Mouse (Mus musculus) adrenal gland, postnatal 10 days (tissue): Measurements from ENCODE around the gene Tff1. TPM values are rescaled to one million over a fixed set of nuclear protein-coding genes. Genes with fewer than 3 reads are reported as not detected.

Experiments
- DNase-seq: peaks from one replicate; pipeline ENCODE4 v3.0.0; 2021; ENCODE audit warnings: mixed read lengths
- total RNA-seq, 2 experiments: library from RNA; stranded (reverse); gene quantifications; 2 replicates each; pipeline ENCODE4 v1.2.3; 2021

Tff1 gene
- total RNA-seq, 2 experiments from 2014 or later = not detected

DNA sequence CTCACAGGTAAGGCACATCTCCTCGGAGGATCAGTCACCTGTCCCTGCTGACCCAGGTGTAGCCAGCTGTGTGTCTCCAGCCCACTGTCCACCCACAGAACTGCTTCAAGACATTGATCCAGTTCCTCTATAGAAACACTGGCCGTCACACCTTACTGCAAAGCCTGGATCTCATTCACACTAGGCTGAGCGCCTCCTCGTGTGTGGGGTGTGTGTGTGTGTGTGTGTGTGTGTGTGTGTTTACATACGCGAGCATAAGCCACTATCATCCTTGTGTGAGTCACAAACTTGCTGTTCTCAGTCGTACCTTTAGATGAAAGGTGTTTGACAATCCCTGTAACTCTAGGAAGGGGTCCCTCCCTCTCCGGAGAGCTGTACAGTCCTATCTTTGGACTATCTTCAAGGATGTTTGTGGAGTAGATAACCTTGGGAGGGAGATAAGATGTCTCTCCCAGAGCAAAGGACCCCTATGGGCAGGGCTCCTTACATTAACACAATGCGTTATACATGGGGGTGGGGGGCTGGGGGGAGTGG, 12.0 kb downstream of the Tff1 start:
- DNase-seq = no peak

DNA sequence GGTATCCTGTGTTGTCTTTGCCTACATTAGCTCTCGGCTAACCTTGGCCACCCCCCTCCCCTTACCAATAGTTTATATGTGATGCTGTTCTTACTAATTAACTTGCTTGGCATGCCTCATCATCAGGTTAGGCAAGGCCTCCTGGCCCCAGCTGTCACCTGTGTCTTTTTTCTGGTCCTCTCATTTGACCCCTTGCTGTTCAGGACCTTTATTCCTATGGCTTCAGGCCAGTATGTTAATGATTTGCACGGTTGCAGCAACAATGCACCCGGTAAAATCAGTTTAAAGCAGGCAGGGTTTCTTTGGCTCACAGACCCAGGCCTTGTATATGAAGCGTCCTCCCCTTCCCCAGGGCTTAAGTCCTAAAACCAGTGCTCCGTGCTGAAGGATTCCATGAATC, 12.6 kb downstream of the Tff1 start:
- no peak for DNase-seq

DNA sequence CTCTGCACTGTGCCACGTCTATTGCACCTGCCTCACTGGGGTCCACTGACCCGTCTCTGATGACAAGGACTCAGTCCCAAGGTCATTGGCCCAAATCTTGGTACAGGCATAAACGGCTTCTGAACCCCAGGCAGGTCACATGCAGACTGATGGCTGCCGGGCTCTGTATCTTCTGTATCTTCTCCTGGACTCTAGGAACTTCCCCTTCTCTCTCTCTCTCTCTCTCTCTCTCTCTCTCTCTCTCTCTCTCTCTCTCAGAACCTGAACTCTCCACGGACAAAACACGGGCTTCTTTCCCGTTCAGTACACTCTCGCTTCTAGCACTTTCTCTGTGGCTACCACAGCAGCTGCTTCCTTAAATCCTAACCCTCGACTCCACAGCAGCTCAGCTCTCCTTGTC, 19.1 kb downstream of the Tff1 start:
- DNase-seq = no peak

DNA sequence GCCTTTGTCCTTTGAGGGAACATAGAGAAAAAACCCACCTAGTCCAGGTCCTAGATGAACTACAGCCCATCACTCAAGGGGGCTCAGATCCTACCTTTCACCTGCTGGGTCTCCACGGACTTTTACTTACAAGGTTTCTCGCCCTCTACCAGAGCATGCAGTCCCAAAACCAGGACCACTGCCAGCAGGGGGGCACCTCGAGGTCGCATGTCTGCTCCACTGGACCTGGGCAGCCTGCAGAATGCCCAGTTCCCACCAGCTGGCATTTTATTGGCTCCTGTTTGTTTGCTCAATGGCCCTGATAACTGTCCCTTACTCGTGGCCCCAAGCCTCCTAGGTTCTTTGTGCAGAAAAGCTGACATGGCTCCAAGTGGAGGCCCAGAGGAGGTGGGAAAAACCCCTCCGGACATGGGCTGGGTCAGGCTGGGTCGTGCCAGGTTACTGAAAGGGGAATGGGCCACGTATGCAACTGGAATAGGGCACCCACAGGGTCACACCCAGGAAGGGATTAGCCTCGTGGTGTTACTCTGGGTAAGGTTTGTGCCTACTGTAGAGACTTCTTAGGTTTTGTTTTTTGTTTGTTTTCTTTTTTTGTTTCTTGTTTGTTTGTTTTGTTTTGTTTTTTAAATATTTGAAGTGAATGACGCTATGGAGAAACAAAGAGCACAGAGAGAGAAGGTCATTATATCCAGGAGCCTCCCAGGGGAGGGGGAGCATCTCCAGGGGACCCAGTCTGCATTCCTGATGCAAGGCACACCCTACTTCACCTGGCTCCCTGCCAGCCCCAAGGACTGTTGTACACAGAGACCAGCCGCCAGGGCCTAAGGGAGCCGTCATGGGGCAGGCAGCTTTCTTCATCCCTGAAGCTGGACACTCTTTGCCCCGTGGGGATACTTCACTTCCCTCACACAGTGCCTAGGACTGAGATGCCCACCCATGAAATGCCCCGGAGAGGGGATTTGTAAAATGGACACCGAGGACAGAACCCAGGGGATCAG, 20.7 kb downstream of the Tff1 start, which contains the start of gene Tff2:
TSS of gene Tff2 (minus strand) at position 243 of the 998 bp plus-strand sequence.
- DNase-seq = peak; percentile 32

DNA sequence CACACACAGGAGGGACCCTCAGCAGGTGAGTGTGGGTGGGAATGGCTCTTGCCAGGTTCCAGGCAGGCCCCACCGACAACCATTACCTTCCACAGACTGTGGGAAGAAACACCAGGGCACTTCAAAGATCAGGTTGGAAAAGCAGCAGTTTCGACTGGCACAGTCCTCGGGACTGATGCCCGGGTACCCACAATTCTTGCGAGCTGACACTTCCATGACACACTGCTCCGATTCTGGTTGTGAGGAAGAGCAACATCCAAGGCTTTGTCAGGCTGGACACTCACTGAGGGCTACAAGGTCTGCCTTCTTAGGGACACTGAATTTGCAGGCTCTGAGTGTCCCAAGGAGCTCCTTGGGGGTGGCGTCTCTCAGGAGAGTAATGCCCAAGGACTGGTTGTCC, 23.0 kb downstream of the Tff1 start:
- DNase-seq = peak; percentile 38

DNA sequence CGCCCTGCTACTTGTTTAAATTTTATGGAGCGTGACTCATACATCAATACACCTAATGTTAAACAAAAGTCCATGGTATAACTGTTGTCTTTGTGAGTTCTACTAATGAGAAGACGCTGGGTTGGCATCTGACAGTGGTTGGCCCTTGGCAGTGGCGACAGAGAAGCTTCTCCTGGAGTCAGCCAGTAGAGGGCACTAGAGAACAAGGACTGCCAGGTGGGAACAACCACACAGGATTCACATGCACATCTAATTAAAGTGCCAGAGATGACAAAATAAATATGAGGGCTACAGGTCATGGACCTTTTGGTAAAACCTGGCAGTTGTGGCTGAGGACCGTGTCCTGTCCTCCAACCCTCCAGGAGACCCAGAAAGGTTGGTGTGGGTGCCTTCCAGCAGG, 26.7 kb downstream of the Tff1 start:
- DNase-seq = peak; percentile 77

DNA sequence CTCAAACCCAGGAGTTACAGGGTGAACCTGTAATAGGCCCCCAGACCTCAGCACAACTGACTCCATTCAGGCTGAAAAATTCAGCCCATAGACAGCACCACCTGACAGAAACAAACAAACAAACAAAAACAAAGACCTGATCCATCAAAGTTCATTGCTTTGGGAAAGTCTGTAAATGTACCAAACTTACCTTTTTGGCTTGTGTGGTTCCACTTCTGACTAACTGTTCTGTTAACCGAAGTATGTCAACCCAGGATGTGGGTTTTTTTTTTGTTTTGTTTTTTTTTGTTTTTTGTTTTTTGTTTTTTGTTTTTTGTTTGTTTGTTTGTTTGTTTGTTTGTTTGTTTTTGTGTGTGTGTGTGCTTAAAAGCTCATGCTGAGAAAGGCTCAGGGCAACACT, 28.3 kb downstream of the Tff1 start:
- no peak for DNase-seq

DNA sequence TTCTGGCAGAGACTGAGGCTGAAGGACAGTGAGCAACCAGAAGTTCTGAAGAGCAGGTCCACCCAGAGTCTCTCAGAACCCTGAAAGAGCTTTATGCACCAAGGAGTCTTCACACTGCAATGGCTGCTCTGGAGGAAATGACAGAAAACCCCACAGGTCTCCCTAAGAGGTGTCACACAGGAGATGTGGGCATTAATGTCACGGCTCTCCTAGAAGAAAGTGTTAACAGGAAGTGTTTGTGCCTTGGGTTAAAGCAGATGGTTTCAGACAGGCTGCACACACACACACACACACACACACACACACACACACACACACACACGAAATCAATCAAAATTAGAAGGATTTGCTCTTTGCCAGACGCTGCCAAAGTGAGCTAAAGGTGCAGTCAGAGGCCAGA, 28.8 kb downstream of the Tff1 start:
- no peak for DNase-seq

DNA sequence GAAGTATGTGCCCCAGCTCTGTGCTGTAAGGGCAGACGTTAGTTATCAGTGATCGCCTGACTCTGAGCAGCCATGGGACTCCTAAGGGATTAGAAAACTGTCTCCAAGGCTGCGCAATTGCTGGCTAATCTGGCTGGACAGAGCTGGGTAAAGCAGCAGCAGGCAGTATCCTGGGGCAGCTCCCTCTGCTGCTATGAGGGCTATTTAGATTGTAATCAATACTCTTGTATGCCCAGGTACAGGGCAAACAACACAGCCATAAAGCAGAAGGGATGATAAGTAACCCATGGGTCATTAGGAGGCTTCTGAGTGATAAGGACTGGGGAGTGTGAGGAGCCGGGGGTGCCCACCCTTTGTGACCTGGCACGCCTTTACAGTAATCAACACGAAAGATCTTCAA, 30.2 kb downstream of the Tff1 start:
- DNase-seq = no peak

DNA sequence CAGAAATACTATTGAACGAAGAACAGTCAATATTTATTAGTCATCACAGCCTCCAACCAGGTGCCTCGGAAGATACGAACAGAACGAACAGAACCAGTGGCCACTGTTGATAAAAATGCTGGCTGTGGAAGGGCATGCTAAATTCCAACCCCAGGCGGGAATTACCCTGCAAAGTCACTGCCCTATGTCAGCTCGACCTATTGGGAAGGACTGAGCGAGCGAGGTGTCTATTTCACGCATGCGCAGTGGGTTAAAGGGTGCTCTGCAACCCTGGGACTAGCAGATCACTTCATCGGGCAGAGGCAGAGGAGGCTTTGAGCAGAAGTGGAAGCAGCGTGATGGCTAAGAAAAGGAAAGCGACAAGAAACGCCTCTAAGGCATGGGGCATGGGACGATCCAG, 31.3 kb downstream of the Tff1 start:
- DNase-seq = no peak

DNA sequence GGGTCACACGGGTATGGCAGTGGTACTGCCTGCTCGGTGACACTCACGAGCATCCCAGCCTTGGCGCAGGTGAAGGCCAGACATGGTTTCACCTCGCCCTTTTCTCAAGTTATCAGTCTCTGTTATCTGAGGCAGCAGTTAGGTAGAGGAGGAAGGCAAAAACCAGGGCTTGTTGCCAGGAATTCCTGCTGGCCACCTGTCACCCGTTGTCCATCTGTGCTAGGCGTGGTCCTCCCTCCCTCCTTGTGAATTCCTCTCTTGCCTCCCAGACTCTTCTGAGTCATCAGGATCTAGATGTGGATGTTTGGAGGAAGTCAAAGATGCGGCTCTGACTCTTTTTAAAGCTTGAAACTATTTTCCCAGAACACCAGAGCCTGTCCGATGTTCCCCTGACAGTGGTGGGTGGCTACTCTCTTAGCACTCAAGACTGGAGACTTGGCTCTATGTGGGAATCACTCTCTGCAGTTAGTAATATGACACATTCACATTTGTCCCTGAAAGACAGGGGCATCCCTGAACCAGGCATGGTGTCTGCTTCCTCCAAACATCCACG, 33.7 kb downstream of the Tff1 start:
- DNase-seq = no peak

DNA sequence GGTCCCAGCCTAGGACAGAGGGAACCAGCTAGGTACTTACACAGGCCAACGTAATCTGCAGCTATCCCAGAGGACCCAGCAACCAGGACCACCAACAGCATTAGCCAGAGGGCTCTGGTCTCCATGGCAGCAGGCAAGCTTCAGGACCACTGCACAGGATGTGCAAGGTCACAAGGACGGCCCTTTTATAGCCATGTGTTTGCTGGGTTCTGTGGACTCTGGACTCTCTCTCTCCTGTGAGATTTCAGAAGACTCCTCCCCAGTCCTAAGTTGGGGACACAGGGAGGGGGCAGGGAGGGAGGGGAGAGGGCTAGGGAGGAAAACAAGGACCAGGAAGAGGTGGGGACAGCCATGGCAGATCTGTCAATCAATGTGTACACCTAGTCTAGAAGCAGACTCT, 35.6 kb downstream of the Tff1 start, which contains the start of gene Tff3:
TSS of gene Tff3 (minus strand) at position 195 of the 400 bp plus-strand sequence.
- no peak for DNase-seq

DNA sequence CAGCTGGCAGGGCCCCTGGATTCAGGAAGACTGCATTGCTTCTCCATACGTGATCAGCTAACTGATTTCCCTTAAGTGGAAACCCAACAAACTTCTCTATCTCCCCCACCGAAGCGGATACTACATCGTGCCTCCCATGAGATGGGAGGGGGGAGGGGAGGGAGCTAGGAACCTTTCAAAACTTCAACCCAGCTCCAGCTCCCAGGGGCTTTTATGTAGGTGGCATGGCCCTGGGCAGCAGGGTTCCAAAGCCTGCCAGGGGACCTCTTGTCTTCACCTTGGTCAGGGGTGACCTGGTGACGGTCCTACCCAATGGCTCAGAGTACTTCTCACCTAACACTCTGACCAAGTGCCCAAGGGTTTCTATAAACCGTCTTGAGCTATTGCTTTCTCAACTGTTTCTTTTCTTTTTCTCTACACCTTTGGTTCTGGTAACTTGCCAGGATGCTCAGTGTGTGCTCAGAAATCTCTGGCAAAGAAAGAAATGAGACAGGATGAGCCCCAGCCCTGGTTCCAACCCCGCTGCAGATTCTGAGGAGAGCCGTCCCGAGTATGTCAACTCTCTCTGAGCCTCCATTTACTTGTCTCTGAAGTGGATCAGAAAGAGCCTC, 36.3 kb downstream of the Tff1 start:
- no peak for DNase-seq

DNA sequence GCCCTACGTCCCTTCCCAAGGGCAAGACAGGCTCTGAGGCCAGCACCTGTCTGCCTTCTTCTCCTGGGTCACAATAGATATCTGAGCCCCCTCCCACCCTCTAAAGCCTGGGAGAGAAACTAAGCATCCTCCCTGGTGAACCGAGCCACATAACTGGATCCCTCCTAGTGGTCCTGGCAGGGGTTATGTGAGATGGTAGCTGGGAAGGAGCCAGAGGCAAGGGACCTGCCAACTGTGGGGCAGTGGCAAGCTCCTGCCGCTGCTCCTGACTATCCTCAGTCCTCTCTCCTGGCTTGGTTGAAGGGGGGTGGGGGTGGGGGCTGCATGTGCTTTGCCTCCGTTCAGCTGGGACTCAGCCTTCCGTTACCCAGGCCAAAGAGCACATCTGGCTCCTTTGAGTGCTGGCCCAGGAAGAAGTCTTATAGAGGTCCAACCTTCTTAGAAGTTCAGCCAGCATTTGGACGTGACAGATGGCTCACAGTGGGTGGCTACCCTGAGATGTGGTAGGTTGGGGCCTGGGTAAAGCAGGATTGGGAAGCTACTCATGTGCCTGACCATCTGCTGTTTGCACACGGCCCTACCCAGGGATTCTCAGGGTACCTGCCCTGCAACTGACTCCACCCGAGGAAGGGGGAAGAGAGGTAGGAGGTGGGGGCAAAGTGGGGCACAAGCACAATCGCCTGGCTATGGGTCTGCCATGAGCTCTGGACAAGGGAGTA, 39.4 kb downstream of the Tff1 start:
- DNase-seq = no peak

DNA sequence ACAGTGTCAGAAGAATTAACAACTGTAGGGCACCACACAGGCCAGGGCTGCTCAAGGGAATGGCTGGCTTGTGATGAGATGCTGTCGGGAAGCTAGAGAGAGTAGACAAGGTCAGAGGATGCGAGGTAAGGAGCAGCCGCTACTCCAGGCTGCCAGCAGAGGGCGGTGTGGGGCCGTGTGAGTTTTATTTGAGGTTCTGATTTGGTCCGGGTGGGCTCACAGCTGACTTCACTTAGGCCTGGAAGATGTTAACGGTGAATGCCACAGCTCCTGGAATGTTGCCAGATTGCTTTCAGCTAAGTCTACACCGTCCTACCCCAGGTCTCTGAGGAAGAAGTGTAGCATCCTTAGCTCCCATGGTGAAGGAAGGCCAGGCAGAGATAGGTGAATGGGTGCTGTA, 43.1 kb downstream of the Tff1 start:
- peak; percentile 58 for DNase-seq

DNA sequence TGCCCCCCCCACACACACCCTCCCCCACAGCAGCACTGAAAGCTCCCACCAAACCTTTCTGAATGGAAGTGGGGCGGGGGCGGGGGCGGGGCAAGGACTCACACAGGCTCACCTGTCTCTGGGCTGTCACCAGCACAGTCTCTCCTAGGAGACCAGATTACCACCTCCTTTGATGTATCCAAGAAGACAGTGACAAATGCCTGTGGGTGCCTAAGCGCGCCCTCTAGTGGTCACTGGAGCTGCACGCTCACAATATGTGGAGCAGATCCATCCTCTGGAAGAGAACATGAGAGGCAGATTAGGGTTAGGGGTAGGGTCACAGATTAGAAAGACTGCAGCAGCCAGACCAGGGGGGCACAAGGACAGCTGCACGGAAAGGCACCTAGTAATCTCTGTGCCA, 45.6 kb downstream of the Tff1 start:
- peak; percentile 87 for DNase-seq

DNA sequence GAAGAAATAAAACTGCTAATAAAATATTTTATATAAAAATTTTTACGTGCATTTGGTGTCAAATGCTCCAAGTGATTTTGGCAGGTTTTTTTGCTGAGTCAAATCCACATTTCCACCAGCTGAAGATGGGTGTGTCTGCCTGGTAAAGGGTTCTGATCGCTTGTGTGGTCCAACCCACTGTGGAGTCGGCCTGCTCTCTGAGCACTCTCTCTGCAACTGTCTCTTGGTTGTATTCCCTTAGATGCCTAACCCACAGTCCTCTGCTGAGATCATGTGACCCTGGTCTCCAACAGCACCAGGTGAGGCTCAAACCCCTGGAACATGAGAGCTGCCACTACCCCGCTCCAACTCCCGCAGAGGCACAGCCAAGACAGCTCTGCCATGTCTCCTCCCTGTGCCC, 47.1 kb downstream of the Tff1 start:
- no peak for DNase-seq

DNA sequence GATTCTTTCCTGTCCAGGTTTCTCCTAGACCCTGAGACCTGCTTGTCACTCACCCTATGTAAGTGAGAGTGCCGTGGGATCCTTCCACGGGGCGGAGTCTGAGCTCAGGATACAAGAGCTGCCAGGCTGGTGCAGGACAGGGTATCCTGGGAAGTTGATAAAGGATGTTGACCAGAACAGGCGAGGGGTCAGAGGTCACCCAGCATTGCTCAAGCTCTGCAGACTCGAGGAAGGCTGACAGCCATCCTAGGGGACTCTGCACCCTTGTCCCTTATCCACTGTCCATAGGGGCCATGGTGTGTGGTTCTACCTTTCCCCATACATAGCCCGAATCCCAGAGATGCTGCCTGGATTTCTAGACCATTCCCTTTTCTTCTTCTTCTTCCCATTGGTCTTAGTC, 49.0 kb downstream of the Tff1 start:
- no peak for DNase-seq

DNA sequence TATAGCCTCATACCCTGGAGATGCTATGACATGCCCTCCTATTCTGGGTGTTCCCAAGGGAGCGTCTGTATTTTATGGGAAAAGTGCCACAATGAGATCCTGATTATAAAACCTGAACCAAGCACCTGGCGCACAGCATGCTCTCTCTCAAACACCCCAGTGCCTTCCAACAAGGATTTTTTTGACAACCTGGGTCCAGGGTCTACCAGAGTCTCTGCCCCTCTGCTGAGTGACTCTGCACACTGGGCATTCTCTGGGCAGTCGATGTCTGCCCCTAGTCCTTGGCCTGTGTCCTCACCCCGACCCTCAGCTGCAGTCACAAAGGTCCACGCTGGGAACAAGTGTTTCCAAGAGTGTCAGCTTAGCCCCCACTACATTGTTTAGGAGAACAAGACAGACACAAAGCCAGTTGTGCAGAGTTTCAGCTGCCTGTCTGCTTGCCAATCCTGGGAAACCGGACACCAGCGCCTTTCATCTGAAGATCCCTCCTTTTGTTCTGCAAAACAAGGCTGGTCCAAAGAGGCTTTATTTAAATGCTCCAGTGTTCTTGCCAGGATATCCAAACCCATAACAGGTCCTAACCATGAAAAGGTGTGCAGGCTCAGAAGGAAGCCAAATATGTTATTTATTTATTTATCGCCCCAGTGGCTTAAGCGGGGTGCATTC, 51.8 kb downstream of the Tff1 start:
- DNase-seq = no peak
